Mouse (Mus musculus): ENCODE measurements at regions not wholly inside any gene's neighbourhood (a gene's known extent, or its start where the extent isn't known, plus 50 kb on each side); places are given as distances from the start of the nearest gene placed in this dataset.
A peak's percentile ranks its signal among the peaks of the same experiment; 100 is the strongest.

DNA sequence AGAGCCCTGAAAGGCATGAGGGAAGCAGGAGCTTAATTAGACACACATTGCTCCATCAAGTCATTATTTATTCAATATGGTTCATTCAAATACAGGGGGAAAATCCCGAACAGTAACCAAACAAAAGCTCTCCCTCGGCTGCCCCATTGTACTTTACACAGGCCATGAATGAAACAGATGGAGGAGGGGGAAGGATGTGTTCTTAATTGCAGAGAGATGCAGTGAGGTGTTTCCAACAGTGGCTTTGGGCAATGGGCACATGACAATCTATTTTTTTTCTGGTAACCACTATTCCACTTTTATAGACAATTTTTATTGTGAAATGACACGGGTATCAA lies 578.6 kb upstream of the Gm26657 start:
- no peak for DNase-seq (ENCODE audit: low spot score in 2 of 2)

DNA sequence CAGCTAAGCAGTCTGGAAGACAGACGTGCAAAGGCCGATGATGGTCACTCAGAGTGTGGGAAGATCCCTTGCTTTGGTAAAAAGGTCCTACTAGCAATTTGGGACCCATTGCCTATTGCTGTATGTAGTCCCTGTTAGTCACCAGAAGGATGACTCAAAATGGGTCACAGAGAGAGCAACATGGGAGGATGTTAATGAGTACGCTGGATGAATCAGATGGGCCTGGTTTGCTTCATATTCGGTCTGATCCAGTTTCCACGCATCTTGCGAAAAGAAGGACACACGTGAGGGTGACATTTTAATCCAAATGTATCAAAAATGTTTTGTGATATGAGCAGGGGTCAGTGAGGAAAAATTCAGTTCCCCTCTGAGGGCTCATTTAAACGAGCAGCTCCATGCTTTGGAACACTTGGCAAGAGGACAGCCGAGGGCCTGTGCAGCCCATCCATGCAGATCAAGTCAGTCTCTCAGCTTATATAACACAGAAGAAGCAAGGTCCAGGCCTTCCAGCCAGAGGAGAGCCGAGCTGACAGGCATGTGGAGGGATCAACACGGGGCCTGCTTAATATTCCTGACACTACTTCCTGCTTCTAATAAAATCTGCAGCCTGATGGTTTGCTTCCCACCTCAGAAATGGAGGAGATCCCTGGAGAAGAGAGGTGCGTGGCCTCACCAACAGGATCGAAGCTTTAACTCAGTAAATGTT lies 579.2 kb upstream of the Gm26657 start:
- no peak for DNase-seq (ENCODE audit: low spot score in 2 of 2)

DNA sequence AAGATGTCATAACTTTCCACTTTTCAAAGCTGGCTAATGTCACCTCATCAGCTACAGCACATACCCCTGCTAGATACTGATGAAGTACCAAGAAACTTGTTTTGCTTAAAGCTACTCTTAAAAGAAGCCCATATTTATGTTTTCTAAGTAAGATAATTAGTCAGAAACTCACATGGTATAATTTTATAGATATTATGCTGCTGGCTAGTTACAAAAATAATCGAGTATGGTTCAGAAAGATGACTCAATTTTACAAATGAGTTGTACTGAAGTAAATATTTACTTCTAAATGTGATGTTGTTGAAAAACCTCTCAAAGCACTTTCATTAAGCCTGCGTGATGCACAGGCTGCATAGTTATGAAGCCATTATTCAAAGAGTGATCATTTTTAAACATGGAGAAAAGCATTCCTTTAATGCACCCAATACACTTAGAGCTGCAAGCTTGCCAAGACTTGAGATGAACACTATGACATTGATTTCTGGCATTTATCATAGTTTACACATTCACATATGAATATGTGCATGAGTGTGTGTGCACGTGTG lies 582.3 kb upstream of the Gm26657 start:
- DNase-seq (ENCODE audit: low spot score in 2 of 2), result no peak

DNA sequence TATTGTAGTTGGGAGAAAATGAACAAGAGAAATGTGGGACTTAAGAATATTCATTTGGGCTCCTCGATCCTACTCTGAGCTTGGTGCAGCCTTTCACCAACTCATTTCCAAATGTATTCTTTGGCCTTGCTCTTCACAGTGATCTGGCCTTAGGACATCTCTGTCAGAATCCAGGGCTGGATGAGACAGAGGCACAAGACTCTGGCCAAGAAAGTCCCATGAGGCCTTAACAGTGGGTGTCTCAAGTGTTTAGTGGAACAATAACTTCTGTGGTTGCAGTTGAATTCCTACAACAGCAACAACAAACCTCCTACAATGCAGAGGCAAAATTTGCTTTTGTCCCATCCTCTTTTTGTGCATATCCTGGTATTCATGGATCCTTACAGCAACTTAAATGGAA lies 589.2 kb upstream of the Gm26657 start:
- DNase-seq (ENCODE audit: low spot score in 2 of 2), result no peak

DNA sequence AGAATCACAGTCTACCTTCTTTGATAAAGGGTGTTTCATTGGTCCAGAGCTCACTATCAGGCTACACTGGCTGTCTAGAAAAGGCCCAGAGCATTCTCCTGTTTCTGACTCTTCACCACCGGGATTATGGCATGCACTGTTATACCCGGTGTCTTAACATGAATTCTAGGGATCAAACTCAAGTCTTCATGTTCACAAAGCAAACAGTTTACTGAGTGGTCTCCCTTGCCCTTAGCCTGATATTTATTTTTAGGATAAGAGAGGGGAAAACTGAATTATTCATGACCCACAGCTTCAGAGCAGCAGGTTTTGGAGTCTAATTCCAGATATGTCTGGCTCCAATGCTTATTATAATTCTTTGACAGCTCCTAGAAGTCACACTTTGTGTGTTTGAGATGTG lies 596.0 kb upstream of the Gm26657 start:
- no peak for DNase-seq (ENCODE audit: low spot score in 2 of 2)

DNA sequence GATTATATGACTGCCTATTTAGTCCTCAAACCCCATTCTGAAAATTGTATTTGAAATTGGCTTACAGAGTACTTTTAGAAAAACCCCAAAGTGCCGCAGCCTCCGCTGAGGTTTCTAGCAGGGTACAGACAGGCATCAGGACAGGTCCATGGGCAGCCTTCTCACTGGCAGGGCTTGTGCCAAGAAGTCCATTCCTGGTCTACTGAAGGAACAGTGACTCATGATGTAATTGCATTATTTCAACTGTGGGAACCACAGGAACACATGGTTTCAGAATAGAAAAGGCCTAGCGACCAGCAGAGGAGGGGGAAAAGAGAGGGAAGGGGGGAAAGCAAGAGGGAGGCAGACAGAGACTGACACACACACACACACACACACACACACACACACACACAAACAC lies 603.0 kb upstream of the Gm26657 start:
- no peak for DNase-seq (ENCODE audit: low spot score in 2 of 2)

DNA sequence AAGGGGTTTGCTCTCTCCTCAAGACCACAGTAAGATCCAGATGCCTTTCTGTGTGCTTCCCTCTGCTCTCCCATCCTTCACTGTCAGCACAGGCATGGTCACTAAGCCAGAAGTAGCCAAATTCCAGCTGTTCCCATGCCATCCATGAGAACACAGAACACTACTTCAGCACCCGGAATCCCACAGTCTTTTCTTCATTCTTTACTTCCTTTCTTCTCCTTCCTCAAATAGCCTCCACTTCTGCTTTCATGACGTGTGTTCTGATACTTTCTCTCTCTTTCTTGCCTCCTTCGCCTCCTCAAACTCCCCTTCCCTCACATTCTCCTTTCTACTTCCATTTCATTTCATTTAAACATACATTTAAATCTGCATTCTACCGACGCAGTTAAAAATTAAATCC lies 602.1 kb upstream of the Klf4 start:
- no peak for DNase-seq (ENCODE audit: low spot score in 2 of 2)

DNA sequence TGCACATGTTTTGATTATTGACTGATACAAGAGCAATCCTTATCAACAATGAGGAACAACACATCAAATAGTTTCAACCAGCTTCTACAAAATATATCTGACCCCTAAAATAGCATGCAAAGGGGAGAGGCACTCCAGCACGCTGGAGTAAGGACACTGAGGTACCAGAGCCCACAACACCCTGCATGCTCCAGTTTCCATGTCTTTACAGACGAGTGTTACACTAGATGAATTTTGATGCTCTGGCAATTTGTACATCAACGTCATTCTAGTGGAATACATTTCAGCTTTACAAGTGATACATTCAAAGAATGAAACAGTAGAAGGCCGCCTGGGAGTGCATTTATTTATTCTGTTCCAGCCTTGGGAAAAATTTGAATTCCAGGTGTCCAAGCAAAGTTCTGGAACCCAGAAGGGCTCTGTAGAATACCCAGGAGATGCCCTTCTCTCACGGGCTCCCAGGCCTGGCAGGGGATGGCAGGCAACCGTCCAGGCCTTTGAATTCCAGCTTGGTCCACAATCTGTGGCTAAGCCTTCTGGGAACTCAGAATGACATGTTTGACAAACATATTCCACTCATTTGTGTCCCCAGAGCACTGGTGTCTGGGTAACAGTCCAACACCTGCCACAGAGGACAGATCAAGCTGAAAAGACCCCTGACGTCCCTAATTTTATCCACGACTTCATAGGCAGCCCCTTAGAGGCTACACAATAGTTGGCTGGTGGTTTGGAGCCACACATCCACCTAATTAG lies 595.6 kb upstream of the Klf4 start:
- DNase-seq (ENCODE audit: low spot score in 2 of 2), result no peak

DNA sequence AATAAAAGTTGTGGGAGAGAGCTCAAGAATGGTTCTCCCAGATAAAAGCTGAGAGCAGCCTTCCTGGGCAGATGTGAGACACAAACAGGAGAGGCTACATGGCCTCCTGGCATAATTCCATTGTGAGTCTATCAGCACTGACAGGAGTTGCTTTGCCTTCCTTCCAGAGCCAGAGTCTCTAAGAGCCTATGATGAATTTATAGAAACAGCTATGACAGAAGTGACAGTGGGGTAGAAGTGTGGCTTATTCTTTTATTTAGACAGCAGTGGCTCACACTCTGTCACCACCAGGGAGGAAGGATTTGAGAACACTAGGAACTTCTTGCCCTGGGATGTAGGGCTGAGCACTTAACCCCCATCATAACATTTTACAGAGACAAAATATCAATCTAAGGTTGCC lies 592.2 kb upstream of the Klf4 start:
- DNase-seq (ENCODE audit: low spot score in 2 of 2), result no peak

DNA sequence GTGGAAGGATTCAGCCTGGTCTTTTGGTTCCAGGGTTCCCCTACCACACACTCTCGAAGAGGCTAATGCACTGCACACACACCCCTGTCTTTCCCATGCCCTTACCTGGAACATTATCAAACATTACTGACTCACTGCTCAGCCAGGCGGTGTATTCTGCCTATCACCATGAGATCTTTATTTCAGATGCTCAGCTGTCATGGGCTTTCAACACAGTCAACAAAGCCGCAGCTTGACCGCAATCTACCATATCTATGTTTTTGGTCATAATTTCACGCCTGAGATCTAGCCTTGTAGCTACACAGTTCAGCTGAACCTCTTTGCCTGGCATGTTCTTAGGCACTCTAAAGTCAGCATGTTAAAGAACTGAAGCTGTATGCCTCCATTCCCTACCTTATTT lies 589.9 kb upstream of the Klf4 start:
- DNase-seq (ENCODE audit: low spot score in 2 of 2), result peak; percentile 7 to 26

DNA sequence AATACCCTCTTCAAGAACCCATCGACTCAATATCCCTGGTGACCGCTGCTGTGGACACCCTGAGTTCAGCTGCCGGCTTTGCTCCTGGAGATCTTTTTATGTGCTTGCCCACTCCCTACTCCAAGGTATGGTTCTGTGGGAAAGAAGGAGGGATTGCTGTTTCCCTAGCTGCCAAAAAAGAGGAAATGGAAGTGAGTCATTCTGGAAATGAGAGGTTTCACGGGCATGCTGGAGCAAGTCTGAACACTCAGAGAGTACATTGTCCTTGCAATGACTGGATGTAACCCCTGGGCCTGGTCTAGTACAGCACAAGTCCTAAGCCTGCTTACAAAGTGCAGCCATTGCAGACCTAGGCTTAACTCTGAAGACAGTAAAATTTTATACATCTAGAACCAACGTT lies 589.4 kb upstream of the Klf4 start:
- no peak for DNase-seq (ENCODE audit: low spot score in 2 of 2)

DNA sequence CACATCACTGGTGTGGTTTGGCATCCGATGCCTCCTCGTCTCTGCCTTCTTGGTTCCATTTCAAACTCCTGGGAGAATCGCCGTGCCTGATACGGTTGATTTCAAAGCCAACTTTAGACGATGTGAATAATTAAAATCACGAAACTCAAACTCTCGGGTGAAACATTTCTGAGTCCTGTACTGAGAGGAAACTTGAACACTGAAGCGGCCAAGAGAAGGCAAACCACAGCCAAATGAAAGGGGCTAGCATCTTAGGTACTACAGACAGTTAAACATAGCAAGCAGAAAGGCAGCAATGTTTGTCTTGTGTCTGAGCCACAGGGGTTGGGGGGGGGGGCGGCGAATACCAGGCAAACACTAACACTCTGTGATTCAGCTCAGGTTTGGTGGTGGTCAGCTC lies 588.1 kb upstream of the Klf4 start:
- no peak for DNase-seq (ENCODE audit: low spot score in 2 of 2)

DNA sequence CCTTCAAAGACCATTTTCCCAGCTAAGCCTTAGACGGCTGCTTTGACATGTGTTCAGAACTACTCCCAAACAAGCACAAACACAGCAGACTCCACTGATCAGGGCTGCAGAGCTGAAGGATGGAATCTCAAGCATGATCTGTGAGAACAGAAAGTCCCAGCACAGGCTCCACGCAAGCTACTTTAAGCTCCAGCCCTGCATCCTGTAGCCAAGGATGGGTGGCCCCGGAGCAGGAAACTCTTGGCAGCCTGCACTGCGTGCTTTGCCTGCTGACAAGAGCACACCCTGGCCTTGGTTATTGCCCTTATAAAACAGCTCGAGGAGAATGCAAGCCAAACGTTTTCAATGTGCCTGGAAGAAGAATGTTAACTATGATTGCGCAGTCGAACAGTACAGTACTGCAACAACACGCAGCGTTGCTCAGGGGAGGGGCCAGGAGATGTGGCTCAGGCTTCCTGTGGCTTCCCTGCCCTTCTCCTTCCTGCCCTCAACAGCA lies 581.5 kb upstream of the Klf4 start:
- peak; percentile 62 to 88 for DNase-seq (ENCODE audit: low spot score in 2 of 2)

DNA sequence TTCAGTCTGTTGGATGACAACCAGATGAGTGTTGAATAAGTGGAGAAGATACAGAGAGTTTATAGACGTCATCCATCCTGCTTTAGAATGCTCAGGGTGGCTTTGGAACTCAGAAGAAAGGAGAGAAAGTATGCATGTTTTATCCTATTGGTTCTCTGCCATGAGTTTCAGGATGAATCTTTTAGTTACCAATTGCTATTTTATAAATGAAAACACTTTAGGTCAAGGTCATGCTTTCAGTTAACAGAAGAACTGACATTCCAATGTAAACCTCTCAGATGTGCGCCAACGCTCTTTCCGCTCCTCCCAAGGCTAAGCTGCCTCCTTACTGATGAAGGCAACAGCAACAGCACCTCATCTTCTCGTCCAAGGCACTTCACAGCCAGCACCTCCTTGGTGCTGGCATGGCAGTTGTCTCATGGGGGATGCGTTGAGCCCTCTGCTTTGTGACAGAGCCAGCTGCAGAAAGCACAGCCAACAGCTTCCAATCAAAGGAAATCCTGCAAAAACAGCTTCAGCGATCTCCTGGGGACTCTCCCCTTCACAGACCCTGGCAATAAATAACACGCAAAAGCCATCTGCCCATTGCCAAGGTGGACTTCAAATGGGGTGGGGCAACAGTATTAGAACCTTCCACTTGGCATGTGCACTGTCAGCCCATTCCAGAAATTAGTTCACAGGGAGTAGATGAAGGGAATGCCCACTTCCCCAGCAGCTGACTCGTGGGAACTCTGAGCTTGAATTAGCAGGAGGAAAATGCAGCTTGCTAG lies 580.9 kb upstream of the Klf4 start:
- DNase-seq (ENCODE audit: low spot score in 2 of 2), result peak; percentile 36 to 47

DNA sequence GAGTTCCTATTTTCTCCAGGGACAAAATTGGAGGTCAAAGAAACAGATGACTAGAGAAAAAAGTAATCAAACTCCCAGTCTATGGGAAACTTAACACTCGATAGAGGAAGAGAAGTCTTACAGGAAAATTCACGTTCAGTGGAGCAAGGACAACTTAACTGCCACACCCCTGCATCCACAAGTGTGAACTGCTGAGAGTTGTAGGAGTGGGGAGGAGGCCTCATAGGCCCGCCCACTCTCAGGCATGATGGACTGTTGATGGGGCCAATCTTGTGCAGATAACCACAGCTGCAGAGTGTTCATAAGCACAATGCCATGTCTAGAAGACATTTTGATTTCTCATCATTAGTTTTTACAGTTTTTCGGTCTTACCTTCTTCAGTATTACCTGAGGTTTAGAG lies 574.7 kb upstream of the Klf4 start:
- DNase-seq (ENCODE audit: low spot score in 2 of 2), result no peak

DNA sequence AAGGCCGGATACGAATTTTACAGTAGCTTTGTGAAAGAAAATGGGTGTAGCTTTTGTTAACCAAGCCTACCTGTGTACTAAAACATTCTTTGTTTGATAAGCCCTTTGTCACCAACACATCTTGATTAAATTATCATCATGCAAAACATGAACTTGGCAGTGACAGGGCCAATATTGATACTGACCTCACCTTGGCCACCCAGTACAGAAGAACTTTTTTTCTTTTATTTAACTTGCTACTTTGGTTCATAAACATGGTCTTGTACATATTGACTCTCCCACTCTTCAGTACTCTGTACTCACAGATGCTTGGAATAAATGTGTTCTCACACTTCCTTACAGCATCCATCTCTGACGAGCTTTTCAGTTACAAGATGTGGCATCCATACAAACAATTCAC lies 570.0 kb upstream of the Klf4 start:
- DNase-seq (ENCODE audit: low spot score in 2 of 2), result no peak

DNA sequence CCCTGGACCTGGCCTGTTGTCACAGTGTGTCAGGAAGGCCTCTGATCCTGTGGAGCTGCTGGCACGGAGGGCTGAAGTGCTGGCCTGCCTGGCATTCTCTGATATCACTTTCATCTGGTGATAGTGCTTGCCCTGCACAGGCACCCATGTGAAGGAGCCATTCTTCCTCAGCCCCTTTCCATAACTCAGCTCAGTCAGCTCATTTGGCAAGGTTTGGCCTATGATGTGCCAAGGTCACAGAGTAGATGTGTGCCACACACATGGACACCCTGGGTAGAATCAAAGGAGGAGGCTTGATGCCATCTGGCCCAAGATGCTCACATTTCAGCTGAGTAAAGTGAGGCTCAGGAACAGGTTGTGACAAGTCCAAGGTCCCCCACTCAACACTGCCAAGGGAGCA lies 558.5 kb upstream of the Klf4 start:
- no peak for DNase-seq (ENCODE audit: low spot score in 2 of 2)

DNA sequence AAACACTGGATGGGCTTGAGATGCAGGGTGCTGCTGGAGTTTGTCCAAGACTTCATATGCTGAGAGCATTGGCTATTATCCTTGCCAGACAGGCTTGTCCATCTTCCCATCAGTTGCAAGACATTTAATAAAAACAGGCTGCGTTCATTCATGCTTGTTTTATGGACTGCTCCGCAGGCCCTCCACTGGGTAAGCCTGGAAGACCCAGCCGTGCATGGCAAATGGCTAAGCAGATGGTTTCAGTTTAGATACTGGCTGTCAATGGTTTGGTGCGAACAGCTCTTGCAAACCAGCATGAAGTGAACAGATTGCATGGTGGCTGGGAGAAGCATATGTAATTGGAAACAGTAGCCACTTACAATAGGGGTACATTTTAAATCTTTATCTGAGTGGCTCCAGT lies 556.4 kb upstream of the Klf4 start:
- no peak for DNase-seq (ENCODE audit: low spot score in 2 of 2)

DNA sequence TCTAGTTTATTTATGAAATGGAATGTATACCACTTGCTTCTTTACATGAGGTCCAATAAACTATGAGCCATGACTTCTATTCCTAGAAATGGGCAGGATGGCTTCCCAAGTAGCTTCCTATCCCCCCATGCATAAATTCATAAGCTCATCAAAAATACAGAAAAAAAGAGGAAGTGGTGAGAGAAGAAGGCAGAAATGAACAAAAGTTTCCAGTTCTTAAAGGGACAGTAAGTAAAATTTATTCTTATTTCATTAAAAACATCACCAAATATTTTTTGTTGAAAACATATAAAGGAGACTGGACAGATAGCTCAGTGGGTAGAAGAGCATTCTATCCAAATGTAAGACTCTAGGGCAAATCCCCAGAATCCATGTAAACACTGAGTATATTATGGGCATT lies 554.0 kb upstream of the Klf4 start:
- no peak for DNase-seq (ENCODE audit: low spot score in 2 of 2)

DNA sequence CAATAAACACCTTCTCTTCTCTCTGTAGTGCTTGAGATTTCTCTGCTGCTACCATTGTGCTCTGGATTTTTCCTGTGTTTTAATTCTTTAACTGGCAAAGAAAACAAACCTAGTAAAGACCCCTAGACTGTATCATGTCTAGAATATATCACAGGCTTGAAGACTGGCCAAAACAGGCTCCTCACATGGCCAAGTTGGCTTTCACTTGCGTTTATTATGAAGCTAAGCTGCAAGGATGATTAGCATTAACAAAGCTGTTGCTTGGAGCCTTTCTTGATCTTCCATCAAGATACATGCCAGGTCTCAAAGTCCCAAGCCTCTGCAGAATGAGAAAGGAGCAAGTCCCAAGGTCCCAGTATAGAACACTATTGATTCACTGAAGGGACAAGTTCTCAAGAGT lies 551.9 kb upstream of the Klf4 start:
- DNase-seq (ENCODE audit: low spot score in 2 of 2), result no peak

DNA sequence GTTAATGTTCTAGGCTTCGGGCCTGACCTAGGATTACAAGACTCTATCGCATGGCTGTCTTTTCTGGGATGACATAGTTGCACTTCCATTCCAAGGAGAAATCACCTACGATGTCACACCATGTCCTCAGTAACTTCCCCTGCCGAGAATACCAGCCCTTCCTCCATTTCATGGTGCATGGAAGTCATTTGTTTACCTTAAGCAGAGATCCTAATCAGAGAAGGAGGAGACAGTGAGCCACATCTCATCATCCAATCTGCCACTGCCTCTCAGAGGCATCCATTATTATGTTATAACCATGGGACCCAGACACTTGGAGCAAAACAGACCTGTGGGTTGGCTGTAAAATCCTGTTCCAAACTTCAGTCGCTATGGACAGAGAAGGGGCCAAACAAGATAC lies 550.1 kb upstream of the Klf4 start:
- no peak for DNase-seq (ENCODE audit: low spot score in 2 of 2)

DNA sequence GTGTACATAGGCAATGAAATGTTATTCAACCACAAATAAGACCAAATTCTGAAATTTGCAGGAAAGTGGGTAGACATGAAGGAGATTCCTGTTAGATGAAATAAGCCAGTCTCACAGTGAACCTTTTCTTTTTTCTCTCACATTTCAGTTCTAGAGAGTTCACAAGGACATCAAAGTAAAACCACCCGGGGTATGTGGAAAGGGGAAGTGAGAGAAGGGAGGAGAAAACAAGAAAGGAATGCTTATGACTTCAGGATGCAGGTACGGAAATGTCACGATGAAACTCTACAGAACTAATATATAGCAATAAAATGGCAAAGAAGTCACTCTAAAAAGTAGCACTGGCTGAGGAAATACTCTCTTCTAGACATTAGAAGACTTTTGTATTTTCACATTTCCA lies 548.7 kb upstream of the Klf4 start:
- no peak for DNase-seq (ENCODE audit: low spot score in 2 of 2)
